In genomic region chr12:51712685-51713084, GRCm38 (mm10) we compare ENCODE assay signal across 20 mouse cellular contexts. TPM values are rescaled to one million over a fixed set of nuclear protein-coding genes. Genes with fewer than 3 reads are reported as not detected.
DNase-seq lines count a peak whose midpoint lies in the region; TF ChIP-seq lines count a peak whose summit lies in the region.
"Had no signal": no experiment of that assay in that cellular context is flagged by ENCODE, and none has a peak within 500 bp of the region (broad histone marks: within the 10 kb centered on the region; RNA-seq: fewer than 3 reads in every experiment).

No protein-coding gene starts in this region.

- H3K4me1 ChIP-seq in cerebellum, adult 2 months (ENCODE audit: control insufficient read depth, insufficient read depth, low read length), result peaks cover 7% of the 10 kb centered on the region
- H3K4me1 ChIP-seq: forebrain, embryonic 13.5 days; hindbrain, embryonic 15.5 days; intestine, embryonic 15.5 days; midbrain, embryonic 15.5 days; neural tube, embryonic 12.5 days had no signal

- no peak overlapping the region for H3K4me3 ChIP-seq in cerebellum, adult 2 months (replicated peaks; ENCODE audit: insufficient read depth, low read depth, low read length)
- H3K4me3 ChIP-seq: embryonic facial prominence, embryonic 13.5 days; erythroblast, embryonic 14.5 days; forebrain, embryonic 13.5 days; hindbrain, embryonic 15.5 days; intestine, embryonic 15.5 days; layer of hippocampus, adult 2 months; midbrain, embryonic 15.5 days; neural tube, embryonic 12.5 days had no signal

- WGBS in cerebellum, adult 2 months, result 6% methylated on average over 1 of the region's 1 CpGs

- TF ChIP-seq CTCF in cerebellum, adult 2 months (IDR thresholded peaks at IDR 0.05; ENCODE audit: borderline replicate concordance, insufficient read depth, low read depth, low read length), result no peak

- peak; percentile 48 to 60 for DNase-seq in cerebellum, adult 2 months
- no peak for DNase-seq in cerebellum, postnatal 10 days
- DNase-seq in kidney, adult 18-20 months, result peak; percentile 35
- DNase-seq in kidney, postnatal 4 days, result no peak
- DNase-seq in brain, adult 2 months (ENCODE audit: low read depth, low spot score), result peak; percentile 53
- peak; percentile 54 to 66 for DNase-seq in kidney, postnatal 25 days
- DNase-seq in spleen, postnatal 10 days (ENCODE audit: low spot score in 2 of 2), result no peak
- DNase-seq: adrenal gland, adult 2 months; embryo, embryonic 11 days; lung, postnatal 4 days; thymus, postnatal 14 days had no signal

- no peak overlapping the region for H3K27ac ChIP-seq in cerebellum, adult 2 months (ENCODE audit: insufficient read depth, low read length)
- H3K27ac ChIP-seq: embryonic facial prominence, embryonic 13.5 days; forebrain, embryonic 13.5 days; hindbrain, embryonic 15.5 days; intestine, embryonic 15.5 days; layer of hippocampus, adult 2 months; midbrain, embryonic 15.5 days; neural tube, embryonic 12.5 days had no signal

- H3K27me3 ChIP-seq in cerebellum, adult 2 months (ENCODE audit: control insufficient read depth, insufficient read depth, low read length), result no peaks in the 10 kb centered on the region
- H3K27me3 ChIP-seq: embryonic facial prominence, embryonic 13.5 days; forebrain, embryonic 13.5 days; hindbrain, embryonic 15.5 days; intestine, embryonic 15.5 days; midbrain, embryonic 15.5 days; neural tube, embryonic 12.5 days; Patski had no signal

- TF ChIP-seq POLR2A in cerebellum, adult 2 months (IDR thresholded peaks at IDR 0.05; ENCODE audit: borderline replicate concordance, insufficient read depth, low read length), result no peak

RNA-seq across cellular contexts. Expression of gene Strn3, which starts 21.0 kb away (rescaled TPM):
- polyA plus RNA-seq in cerebellum, adult 2 months (2012; rRNA removed), result 77.4 and 83.8 TPM in 2 replicates

RNA-seq across cellular contexts. Expression of gene Ap4s1, which starts 21.9 kb away (rescaled TPM):
- polyA plus RNA-seq in cerebellum, adult 2 months (2012; rRNA removed), result 61.6 and 63.7 TPM in 2 replicates

Comparison
In these comparisons a context has a peak if more than half of its experiments do, and no peak if none do; other contexts are left out.
1. DNase-seq: peak in cerebellum, adult 2 months (2 of 2), kidney, adult 18-20 months (single experiment), brain, adult 2 months (single experiment) and kidney, postnatal 25 days (2 of 2); none in cerebellum, postnatal 10 days (0 of 2), kidney, postnatal 4 days (0 of 2) and spleen, postnatal 10 days (0 of 2).